25 mouse cellular contexts compared by ENCODE assay signal in genomic region chr3:58663970-58664369, GRCm38 (mm10). TPM values are rescaled to one million over a fixed set of nuclear protein-coding genes. Genes with fewer than 3 reads are reported as not detected.
"Had no signal": no experiment of that assay in that cellular context is flagged by ENCODE, and none has a peak within 500 bp of the region (broad histone marks: within the 10 kb centered on the region; RNA-seq: fewer than 3 reads in every experiment).

No protein-coding gene starts in this region.

- DNase-seq: gastrocnemius, postnatal 14 days; gastrocnemius, postnatal 36 days; heart, adult 18-20 months; heart, postnatal 10 days; heart, postnatal 4 days; kidney, adult 18-20 months; kidney, adult 8-10 months; kidney, postnatal 10 days; kidney, postnatal 25 days; kidney, postnatal 4 days; left cerebral cortex, postnatal 4 days had no signal

RNA-seq across cellular contexts. Expression of gene Erich6, which starts 27.0 kb away (rescaled TPM):
- total RNA-seq: gastrocnemius, adult 18-20 months; gastrocnemius, adult 8-10 months; gastrocnemius, postnatal 36 days; granulocyte monocyte progenitor cell, adult 5-6 weeks; heart, adult 18-20 months; heart, adult 8-10 months; heart, postnatal 25 days had no signal
- polyA plus RNA-seq: hindbrain, embryonic 10.5 days; inflammation-experienced regulatory T-cells, adult 6 months; intestine, embryonic 15.5 days; intestine, postnatal 0 days; kidney, embryonic 14.5 days; kidney, embryonic 16.5 days; limb, embryonic 13.5 days; liver, embryonic 12.5 days; liver, embryonic 16.5 days had no signal
